Mouse (Mus musculus): ENCODE results near the gene Ptcd2. TPM values are rescaled to one million over a fixed set of nuclear protein-coding genes. Genes with fewer than 3 reads are reported as not detected.

Ptcd2 gene
- total RNA-seq (2023), result 25.9 TPM

GRCm38 (mm10) chr13:99344599-99345575 is at the start of gene Ptcd2, which contains the start of gene Mrps27:
Gene Ptcd2 (minus strand): TSS chr13:99344705.
Gene Mrps27 (plus strand): TSS chr13:99344786.

Other genes starting within 250 kb of the Ptcd2 start
- 1.00 TPM for gene Zfp366, start 159.9 kb downstream of the Ptcd2 start, total RNA-seq (2023)
- gene Mrps27, start 81 bp upstream of the Ptcd2 start, total RNA-seq (2023), result 13.3 TPM
- gene Map1b, start 171.8 kb upstream of the Ptcd2 start, total RNA-seq (2023), result not detected

Measured in CD4-positive naive resting alpha-beta T cell, adult 76 days (primary cell).